13 mouse cellular contexts compared by ENCODE assay signal in the genomic region with DNA sequence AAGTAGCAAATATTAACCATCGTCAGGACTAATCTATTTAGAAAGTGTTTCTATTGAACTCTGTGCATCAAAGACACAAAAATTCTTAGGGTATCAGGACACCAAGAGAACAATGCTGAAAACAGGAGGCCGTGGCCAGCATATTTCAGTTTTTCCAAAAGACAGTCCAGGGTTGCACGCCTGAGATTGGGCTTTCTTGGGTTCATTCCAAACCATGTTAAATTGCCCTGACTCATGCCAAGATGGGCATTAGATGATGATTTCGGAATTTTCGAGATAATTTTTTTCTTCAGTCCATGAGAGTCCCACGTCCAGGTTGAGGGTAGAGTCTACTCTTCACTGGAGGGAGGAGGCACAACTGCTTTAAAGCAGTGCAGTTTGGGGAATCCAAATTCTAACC. TPM values are rescaled to one million over a fixed set of nuclear protein-coding genes. Genes with fewer than 3 reads are reported as not detected.
"Had no signal": no experiment of that assay in that cellular context is flagged by ENCODE, and none has a peak within 500 bp of the region (broad histone marks: within the 10 kb centered on the region; RNA-seq: fewer than 3 reads in every experiment).

No protein-coding gene starts in this region.

- H3K4me3 ChIP-seq: kidney, embryonic 15.5 days; megakaryocyte, embryonic 14.5 days; midbrain, embryonic 10.5 days; midbrain, embryonic 13.5 days; neural tube, embryonic 12.5 days had no signal

- H3K27ac ChIP-seq: liver, embryonic 14.5 days; midbrain, embryonic 10.5 days; neural tube, embryonic 12.5 days; stomach, postnatal 0 days had no signal

- DNase-seq: kidney, adult 11 months; kidney, adult 8-10 months; right cerebral cortex, postnatal 25 days had no signal

RNA-seq across cellular contexts. Expression of a gene that starts 1.4 kb away (rescaled TPM):
- total RNA-seq: liver, adult 2 months; monocyte, adult 5-6 weeks; neutrophil, adult 5-6 weeks had no signal
